Mouse (Mus musculus): ENCODE data around the gene Nhsl1. TPM values are rescaled to one million over a fixed set of nuclear protein-coding genes. Genes with fewer than 3 reads are reported as not detected.

Nhsl1 gene
- total and polyA plus RNA-seq, 3 experiments: not detected

- H3K27me3 ChIP-seq (ENCODE audit: control insufficient read depth in 1 of 2, insufficient read depth in 2 of 2, low read length in 2 of 2): no peaks in the 10 kb centered on the region
- H3K9ac ChIP-seq (ENCODE audit: control insufficient read depth, low read depth, low read length, poor library complexity, severe bottlenecking): no peak overlapping the region
- H3K4me1 ChIP-seq (ENCODE audit: control insufficient read depth in 1 of 2, insufficient read depth in 2 of 2, low read length in 2 of 2): no peaks in the 10 kb centered on the region
- no peak for DNase-seq (ENCODE audit: low read depth, low spot score)
- H3K36me3 ChIP-seq (ENCODE audit: control insufficient read depth in 1 of 2, insufficient read depth in 2 of 2, low read length in 2 of 2): no peaks in the 10 kb centered on the region
- no peaks in the 10 kb centered on the region for H3K9me3 ChIP-seq (replicated peaks; ENCODE audit: insufficient read depth, low read length)
- no peak overlapping the region for H3K4me3 ChIP-seq (ENCODE audit: control insufficient read depth in 1 of 2, insufficient read depth in 1 of 2, low read depth in 2 of 2, low read length in 2 of 2)
- H3K27ac ChIP-seq (ENCODE audit: control insufficient read depth, low read depth, low read length): no peak overlapping the region
- no peak for TF ChIP-seq CHD1 (IDR thresholded peaks at IDR 0.05; ENCODE audit: low read depth, low read length)
- no peak for TF ChIP-seq BHLHE40 (IDR thresholded peaks at IDR 0.05; ENCODE audit: borderline replicate concordance, low read depth, low read length)
- TF ChIP-seq UBTF (IDR thresholded peaks at IDR 0.05; ENCODE audit: borderline replicate concordance, insufficient read depth, low read depth, low read length): no peak
- no peak for TF ChIP-seq RCOR1 (IDR thresholded peaks at IDR 0.05; ENCODE audit: low read depth, low read length)
- no peak for TF ChIP-seq RAD21 (IDR thresholded peaks at IDR 0.05; ENCODE audit: low read depth, low read length)
- TF ChIP-seq MAX (IDR thresholded peaks at IDR 0.05; ENCODE audit: low read length): no peak
- no peak for TF ChIP-seq ELF1 (IDR thresholded peaks at IDR 0.05; ENCODE audit: low read depth, low read length)
- TF ChIP-seq MYB (IDR thresholded peaks at IDR 0.05; ENCODE audit: low read depth, low read length): no peak
- TF ChIP-seq E2F4 (IDR thresholded peaks at IDR 0.05; ENCODE audit: borderline replicate concordance, low read depth, low read length): no peak
- TF ChIP-seq NRF1 (IDR thresholded peaks at IDR 0.05; ENCODE audit: insufficient read depth, low read depth, low read length, poor library complexity, severe bottlenecking): no peak
- no peak for TF ChIP-seq MEF2A (IDR thresholded peaks at IDR 0.05; ENCODE audit: extremely low read depth, insufficient replicate concordance, low read depth, low read length, poor library complexity, severe bottlenecking)
- TF ChIP-seq USF2 (IDR thresholded peaks at IDR 0.05; ENCODE audit: borderline replicate concordance in 1 of 2, insufficient read depth in 1 of 2, low read depth in 1 of 2, low read length in 2 of 2): no peak
- TF ChIP-seq MXI1 (IDR thresholded peaks at IDR 0.05; ENCODE audit: low read depth, low read length): no peak
- H3K79me2 ChIP-seq (ENCODE audit: control insufficient read depth, insufficient read depth, low read length, poor library complexity): no peaks in the 10 kb centered on the region
Observed at GRCm38 (mm10) chr10:18390004-18390403, 71.2 kb downstream of the Nhsl1 start.

GRCm38 (mm10) chr10:18391608-18392007 lies 72.8 kb downstream of the Nhsl1 start:
- peak; percentile 7 for DNase-seq (ENCODE audit: low read depth, low spot score)

More at GRCm38 (mm10) chr10:18391608-18392007, 72.8 kb downstream of the Nhsl1 start:
- Histone ChIP-seq H3K36me3 (ENCODE audit: control insufficient read depth in 1 of 2, insufficient read depth in 2 of 2, low read length in 2 of 2) (no peaks in the 10 kb centered on the region), H3K9ac (ENCODE audit: control insufficient read depth, low read depth, low read length, poor library complexity, severe bottlenecking) (no peak overlapping the region), H3K27ac (ENCODE audit: control insufficient read depth, low read depth, low read length) (no peak overlapping the region), H3K27me3 (ENCODE audit: control insufficient read depth in 1 of 2, insufficient read depth in 2 of 2, low read length in 2 of 2) (no peaks in the 10 kb centered on the region), H3K4me3 (ENCODE audit: control insufficient read depth in 1 of 2, insufficient read depth in 1 of 2, low read depth in 2 of 2, low read length in 2 of 2) (no peak overlapping the region), H3K4me1 (ENCODE audit: control insufficient read depth in 1 of 2, insufficient read depth in 2 of 2, low read length in 2 of 2) (no peaks in the 10 kb centered on the region), H3K9me3 (replicated peaks; ENCODE audit: insufficient read depth, low read length) (no peaks in the 10 kb centered on the region), H3K79me2 (ENCODE audit: control insufficient read depth, insufficient read depth, low read length, poor library complexity) (no peaks in the 10 kb centered on the region)
- TF ChIP-seq CTCF (IDR thresholded peaks at IDR 0.05 in 2 of 3, conservative IDR thresholded peaks at IDR 0.05 in 1 of 3; ENCODE audit: control insufficient read depth in 1 of 3, insufficient read depth in 1 of 3, low read depth in 2 of 3, low read length in 3 of 3, poor library complexity in 1 of 3, severe bottlenecking in 1 of 3) (peak in 2 of 3 experiments; percentile 34 to 36; a peak in 3 of 6 replicates), TAL1 (IDR thresholded peaks at IDR 0.05; ENCODE audit: low read length) (no peak), RAD21 (IDR thresholded peaks at IDR 0.05; ENCODE audit: low read depth, low read length) (peak; percentile 27), CHD2 (IDR thresholded peaks at IDR 0.05; ENCODE audit: low read length) (no peak), ZC3H11A (IDR thresholded peaks at IDR 0.05; ENCODE audit: low read depth, low read length) (no peak), HCFC1 (IDR thresholded peaks at IDR 0.05; ENCODE audit: low read depth, low read length) (no peak), ZKSCAN1 (IDR thresholded peaks at IDR 0.05; ENCODE audit: low read depth, low read length) (no peak), SMC3 (IDR thresholded peaks at IDR 0.05; ENCODE audit: low read depth, low read length) (0 out of 2 replicates have a peak, but pooled peaks have one; percentile 12), MXI1 (IDR thresholded peaks at IDR 0.05; ENCODE audit: low read depth, low read length) (no peak), USF2 (IDR thresholded peaks at IDR 0.05; ENCODE audit: borderline replicate concordance in 1 of 2, insufficient read depth in 1 of 2, low read depth in 1 of 2, low read length in 2 of 2) (no peak), RCOR1 (IDR thresholded peaks at IDR 0.05; ENCODE audit: low read depth, low read length) (no peak), TBP (IDR thresholded peaks at IDR 0.05; ENCODE audit: low read depth, low read length) (no peak)

Data from MEL (cell line).